Mouse (Mus musculus) hindbrain, embryonic 14.5 days (tissue): Measurements from ENCODE around the gene Ilf3. TPM values are rescaled to one million over a fixed set of nuclear protein-coding genes. Genes with fewer than 3 reads are reported as not detected.

ENCODE experiments used
- ATAC-seq: fragments of 200-750 bp; cut with Nextera tagmentation; 2 replicates; pipeline ENCODE4 v1.8.0; 2017; ENCODE audit warnings: moderate number of reproducible peaks, mild to moderate bottlenecking, moderate TSS enrichment, moderate library complexity; ENCODE audit not compliant: low FRiP score
- DNase-seq: peaks from one replicate; pipeline ENCODE4 v3.0.0-alpha.2; 2015; ENCODE audit warnings: low spot score
- H3K27ac ChIP-seq: fragments of 300-500 bp; sonication (generic); 2 replicates; pipeline ENCODE4 v1.5.1; 2014; ENCODE audit warnings: mild to moderate bottlenecking, moderate library complexity
- H3K27me3 ChIP-seq: fragments of 300-500 bp; sonication (generic); 2 replicates; pipeline ENCODE4 v1.6.1; 2014; ENCODE audit warnings: mild to moderate bottlenecking, low read length, mixed read lengths; ENCODE audit not compliant: control insufficient read depth, insufficient read depth
- H3K36me3 ChIP-seq: fragments of 300-500 bp; sonication (generic); replicated peaks from 2 replicates; pipeline ENCODE4 v1.6.1; 2014; ENCODE audit not compliant: control insufficient read depth, insufficient read depth
- H3K4me1 ChIP-seq: fragments of 300-500 bp; sonication (generic); replicated peaks from 2 replicates; pipeline ENCODE4 v1.6.1; 2014; ENCODE audit warnings: antibody characterized with exemption, low read length, mixed read lengths; ENCODE audit not compliant: control insufficient read depth, insufficient read depth
- H3K4me2 ChIP-seq: fragments of 300-500 bp; sonication (generic); replicated peaks from 2 replicates; pipeline ENCODE4 v1.6.1; 2014; ENCODE audit warnings: mild to moderate bottlenecking, moderate library complexity
- H3K4me3 ChIP-seq: fragments of 300-500 bp; sonication (generic); replicated peaks from 2 replicates; pipeline ENCODE4 v1.5.1; 2014; ENCODE audit warnings: mild to moderate bottlenecking, low read length
- H3K9ac ChIP-seq: fragments of 300-500 bp; sonication (generic); 2 replicates; pipeline ENCODE4 v1.6.1; 2014
- H3K9me3 ChIP-seq: fragments of 300-500 bp; sonication (generic); 2 replicates; pipeline ENCODE4 v1.6.1; 2016; ENCODE audit warnings: low read length; ENCODE audit not compliant: control insufficient read depth
- WGBS: fragments of 180-500 bp; shearing (Covaris S2); extraction: QIAGEN DNeasy Blood & Tissue Kit; methylation state at CpG from one replicate; pipeline ENCODE4 v1.1.7; 2014; 5-methylcytosine and 5-hydroxymethylcytosine counted together
- polyA plus RNA-seq: library from polyadenylated mRNA; unstranded; fragments of >200 nt; fragmentation: Nextera tagmentation; extraction: Ambion mirVana; gene quantifications from 2 replicates; pipeline ENCODE4 v1.2.1, GENCODE M21; 2014

Ilf3 gene
- polyA plus RNA-seq, 1 experiment from 2014 or later: 201 TPM

DNA sequence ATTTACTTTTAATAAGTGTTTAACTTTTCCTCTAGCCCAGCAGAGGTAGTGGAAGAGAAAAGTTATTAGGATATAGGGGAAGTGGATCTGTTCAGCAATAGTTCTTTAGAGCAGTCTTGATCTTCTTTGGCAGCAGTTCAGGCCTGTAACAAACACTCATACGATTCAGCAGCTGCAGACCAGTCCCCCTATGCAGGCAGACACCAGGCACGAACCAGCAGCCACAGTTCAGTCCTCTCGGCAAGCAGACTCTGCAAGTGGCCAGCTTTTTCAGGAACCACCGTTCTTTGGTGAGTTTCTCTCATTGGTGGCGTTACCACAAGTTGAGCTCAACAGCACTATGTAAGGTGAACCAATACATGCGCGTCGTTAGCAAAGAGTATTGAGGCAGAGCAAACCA lies 31.2 kb upstream of the Ilf3 start:
- no peak for DNase-seq
- Histone ChIP-seq H3K4me2 (no peak overlapping the region), H3K9me3 (no peaks in the 10 kb centered on the region), H3K27ac (no peak overlapping the region), H3K4me3 (no peak overlapping the region), H3K4me1 (no peaks in the 10 kb centered on the region), H3K9ac (no peak overlapping the region), H3K27me3 (no peaks in the 10 kb centered on the region), H3K36me3 (peaks cover 14% of the 10 kb centered on the region)
- no peak for ATAC-seq
- 84% methylated on average over 8 of the region's 8 CpGs for WGBS

DNA sequence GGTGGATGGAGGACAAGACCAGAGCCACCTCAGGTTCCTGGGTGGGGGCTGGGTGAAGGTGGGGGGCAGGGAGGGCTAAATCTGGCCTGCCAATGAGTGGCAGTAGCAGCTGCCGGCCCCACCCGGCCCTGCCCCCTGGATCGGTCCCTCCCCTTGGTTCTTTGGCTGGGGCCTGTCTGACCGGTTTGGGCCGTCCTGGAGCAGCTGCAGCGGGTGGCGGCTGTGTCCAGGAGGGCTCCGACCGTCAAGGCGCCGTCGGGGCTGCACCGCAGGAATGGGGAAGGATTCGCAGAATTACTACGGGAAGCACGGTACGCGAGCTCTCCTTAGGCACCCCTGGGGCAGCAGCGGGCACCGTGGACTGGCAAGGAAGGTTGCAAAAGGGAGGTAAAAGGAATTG lies 30.0 kb upstream of the Ilf3 start:
- DNase-seq (no peak), ATAC-seq (no peak)
- no peak overlapping the region for H3K4me2 ChIP-seq
- H3K4me1 ChIP-seq: no peaks in the 10 kb centered on the region
- no peak overlapping the region for H3K9ac ChIP-seq
- peaks cover 25% of the 10 kb centered on the region for H3K36me3 ChIP-seq
- H3K27ac ChIP-seq: no peak overlapping the region
- WGBS: 15% methylated on average over 19 of the region's 20 CpGs
- H3K9me3 ChIP-seq: no peaks in the 10 kb centered on the region
- no peak overlapping the region for H3K4me3 ChIP-seq
- H3K27me3 ChIP-seq: no peaks in the 10 kb centered on the region

DNA sequence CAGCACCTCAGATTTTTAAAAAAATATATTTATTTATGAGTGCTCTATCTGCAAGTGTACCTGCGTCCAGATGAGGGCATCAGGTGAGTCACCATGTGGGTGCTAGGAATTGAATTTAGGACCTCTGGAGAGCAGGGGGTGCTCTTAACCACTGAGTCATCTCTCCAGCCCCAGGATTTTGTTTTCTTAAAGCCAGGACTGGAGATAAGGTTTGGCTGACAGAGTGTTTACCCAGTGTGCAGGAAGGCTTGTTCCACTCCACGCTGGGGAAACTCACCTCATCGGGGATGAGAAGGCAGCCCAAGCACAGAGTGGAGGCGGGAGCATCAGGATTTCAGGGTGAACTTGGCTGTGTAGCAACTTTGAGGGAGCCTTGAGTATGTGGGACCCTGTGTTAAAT lies 27.3 kb upstream of the Ilf3 start:
- Histone ChIP-seq H3K36me3 (peaks cover 45% of the 10 kb centered on the region), H3K27ac (no peak overlapping the region), H3K9ac (no peak overlapping the region), H3K9me3 (no peaks in the 10 kb centered on the region), H3K4me3 (no peak overlapping the region), H3K4me1 (no peaks in the 10 kb centered on the region), H3K27me3 (no peaks in the 10 kb centered on the region), H3K4me2 (no peak overlapping the region)
- 86% methylated on average over 4 of the region's 4 CpGs for WGBS
- ATAC-seq (no peak), DNase-seq (no peak)

DNA sequence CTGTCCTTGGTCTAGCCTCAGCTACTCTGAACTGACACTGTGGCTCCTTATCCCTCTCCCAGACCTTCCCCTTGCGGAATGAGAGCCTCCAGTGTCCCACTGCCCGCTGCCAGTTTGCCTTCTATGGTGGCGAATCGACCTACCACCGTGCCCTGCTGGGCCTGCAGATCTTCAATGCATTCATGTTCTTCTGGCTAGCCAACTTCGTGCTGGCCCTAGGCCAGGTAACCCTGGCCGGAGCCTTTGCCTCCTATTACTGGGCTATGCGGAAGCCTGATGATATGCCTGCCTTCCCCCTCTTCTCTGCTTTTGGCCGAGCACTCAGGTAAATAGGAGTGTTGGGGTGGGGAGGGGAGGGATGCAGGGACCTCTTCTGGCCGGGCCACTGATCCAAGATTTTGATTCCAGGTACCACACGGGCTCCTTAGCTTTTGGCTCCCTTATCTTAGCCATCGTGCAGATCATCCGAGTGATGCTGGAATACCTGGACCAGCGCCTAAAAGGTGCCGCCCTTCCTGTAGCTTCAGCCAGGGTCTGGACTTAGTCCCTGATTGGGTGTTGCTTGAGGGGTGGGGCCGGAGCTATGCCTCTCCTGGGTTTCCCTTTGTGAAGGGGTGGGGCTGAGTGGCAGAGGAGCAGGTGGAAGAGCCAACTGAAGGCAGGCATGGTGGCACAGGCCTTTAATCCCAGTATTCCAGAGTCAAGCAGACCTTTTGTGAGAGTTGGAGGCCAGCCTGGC lies 20.9 kb upstream of the Ilf3 start:
- 71% methylated on average over 16 of the region's 16 CpGs for WGBS
- no peak overlapping the region for H3K4me2 ChIP-seq
- H3K9me3 ChIP-seq: no peaks in the 10 kb centered on the region
- no peak for ATAC-seq
- no peak overlapping the region for H3K9ac ChIP-seq
- peaks cover 86% of the 10 kb centered on the region for H3K36me3 ChIP-seq
- no peak overlapping the region for H3K27ac ChIP-seq
- DNase-seq: no peak
- H3K4me3 ChIP-seq: no peak overlapping the region
- no peaks in the 10 kb centered on the region for H3K4me1 ChIP-seq
- H3K27me3 ChIP-seq: no peaks in the 10 kb centered on the region

DNA sequence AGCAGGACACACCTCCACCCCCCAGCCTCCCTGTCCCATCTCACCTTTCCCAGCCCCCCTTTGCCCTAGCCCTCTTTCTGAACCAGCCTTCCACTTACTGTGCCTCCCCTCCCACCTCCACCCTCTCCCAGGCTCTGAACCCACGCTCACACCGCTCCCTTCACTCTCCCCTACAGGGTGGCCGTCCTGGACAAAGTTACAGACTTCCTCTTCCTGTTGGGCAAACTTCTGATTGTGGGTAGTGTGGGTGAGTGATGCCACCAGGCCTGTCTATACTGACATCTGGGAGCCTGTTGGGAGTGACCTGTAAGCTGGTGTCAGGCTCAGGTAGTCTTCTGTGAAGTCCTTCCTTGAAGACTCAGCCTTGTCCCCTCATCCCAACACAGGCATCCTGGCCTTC lies 19.5 kb upstream of the Ilf3 start:
- Histone ChIP-seq H3K9ac (no peak overlapping the region), H3K9me3 (no peaks in the 10 kb centered on the region), H3K27ac (no peak overlapping the region), H3K4me1 (no peaks in the 10 kb centered on the region), H3K36me3 (peaks cover 83% of the 10 kb centered on the region), H3K4me3 (no peak overlapping the region), H3K27me3 (no peaks in the 10 kb centered on the region), H3K4me2 (no peak overlapping the region)
- ATAC-seq (no peak), DNase-seq (no peak)
- 89% methylated on average over 3 of the region's 3 CpGs for WGBS

DNA sequence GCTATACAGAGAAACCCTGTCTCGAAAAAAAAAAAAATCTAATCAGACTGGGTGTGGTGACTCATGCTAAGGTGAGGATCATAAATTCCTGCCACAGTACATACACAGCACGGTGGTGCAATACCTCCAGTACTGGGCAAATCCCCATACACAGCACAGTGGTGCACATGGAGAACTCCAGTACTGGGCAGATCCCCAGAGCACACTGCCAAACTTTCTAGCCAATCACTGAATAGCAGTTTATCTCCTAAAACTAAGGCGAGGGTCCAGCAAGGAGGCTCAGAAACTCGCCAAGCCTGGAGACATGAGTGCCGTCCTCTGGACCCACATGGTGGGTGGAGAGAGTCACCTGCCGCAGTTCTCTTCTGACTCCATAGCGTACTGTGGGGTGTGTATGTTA lies 16.5 kb upstream of the Ilf3 start:
- DNase-seq: no peak
- H3K4me3 ChIP-seq: no peak overlapping the region
- no peak overlapping the region for H3K9ac ChIP-seq
- WGBS: 95% methylated on average over 7 of the region's 7 CpGs
- H3K27ac ChIP-seq: no peak overlapping the region
- H3K4me2 ChIP-seq: no peak overlapping the region
- H3K9me3 ChIP-seq: no peaks in the 10 kb centered on the region
- ATAC-seq: no peak
- no peaks in the 10 kb centered on the region for H3K4me1 ChIP-seq
- no peaks in the 10 kb centered on the region for H3K27me3 ChIP-seq
- peaks cover 87% of the 10 kb centered on the region for H3K36me3 ChIP-seq

DNA sequence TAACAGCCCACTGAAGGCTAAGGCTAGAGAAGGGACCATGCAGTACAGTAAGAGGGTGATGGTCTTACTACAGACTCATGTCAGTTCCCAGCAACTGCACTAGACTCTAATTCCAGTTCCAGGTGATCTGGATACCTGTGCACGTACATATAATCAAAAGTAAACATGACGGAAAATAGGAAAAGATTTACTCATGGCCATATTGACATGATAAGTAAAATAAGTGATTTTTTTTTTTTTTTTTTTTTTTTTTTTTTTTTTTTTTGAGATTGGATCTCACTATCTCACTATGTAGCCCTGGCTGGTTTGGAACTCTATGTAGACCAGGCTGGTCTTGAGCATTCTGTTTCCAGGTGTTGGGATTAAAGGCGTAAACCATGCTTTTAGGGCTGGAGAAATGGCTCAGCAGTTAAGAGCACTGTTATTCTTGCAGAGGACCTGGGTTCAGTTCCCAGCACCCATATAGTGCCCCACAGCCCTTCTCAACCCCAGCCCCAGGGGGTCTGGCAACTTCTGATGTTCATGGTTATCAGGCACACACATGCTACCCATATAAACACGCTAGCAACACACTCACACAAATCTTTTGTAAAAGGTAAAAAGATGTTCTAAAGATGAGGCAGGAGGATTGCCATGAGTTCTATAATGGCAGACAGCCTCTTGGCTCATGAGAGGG lies 15.8 kb upstream of the Ilf3 start:
- Histone ChIP-seq H3K9me3 (no peaks in the 10 kb centered on the region), H3K27me3 (no peaks in the 10 kb centered on the region), H3K4me1 (no peaks in the 10 kb centered on the region), H3K4me3 (no peak overlapping the region), H3K9ac (no peak overlapping the region), H3K4me2 (no peak overlapping the region), H3K27ac (no peak overlapping the region), H3K36me3 (peaks cover 83% of the 10 kb centered on the region)
- ATAC-seq (no peak), DNase-seq (no peak)
- 94% methylated on average over 4 of the region's 4 CpGs for WGBS

DNA sequence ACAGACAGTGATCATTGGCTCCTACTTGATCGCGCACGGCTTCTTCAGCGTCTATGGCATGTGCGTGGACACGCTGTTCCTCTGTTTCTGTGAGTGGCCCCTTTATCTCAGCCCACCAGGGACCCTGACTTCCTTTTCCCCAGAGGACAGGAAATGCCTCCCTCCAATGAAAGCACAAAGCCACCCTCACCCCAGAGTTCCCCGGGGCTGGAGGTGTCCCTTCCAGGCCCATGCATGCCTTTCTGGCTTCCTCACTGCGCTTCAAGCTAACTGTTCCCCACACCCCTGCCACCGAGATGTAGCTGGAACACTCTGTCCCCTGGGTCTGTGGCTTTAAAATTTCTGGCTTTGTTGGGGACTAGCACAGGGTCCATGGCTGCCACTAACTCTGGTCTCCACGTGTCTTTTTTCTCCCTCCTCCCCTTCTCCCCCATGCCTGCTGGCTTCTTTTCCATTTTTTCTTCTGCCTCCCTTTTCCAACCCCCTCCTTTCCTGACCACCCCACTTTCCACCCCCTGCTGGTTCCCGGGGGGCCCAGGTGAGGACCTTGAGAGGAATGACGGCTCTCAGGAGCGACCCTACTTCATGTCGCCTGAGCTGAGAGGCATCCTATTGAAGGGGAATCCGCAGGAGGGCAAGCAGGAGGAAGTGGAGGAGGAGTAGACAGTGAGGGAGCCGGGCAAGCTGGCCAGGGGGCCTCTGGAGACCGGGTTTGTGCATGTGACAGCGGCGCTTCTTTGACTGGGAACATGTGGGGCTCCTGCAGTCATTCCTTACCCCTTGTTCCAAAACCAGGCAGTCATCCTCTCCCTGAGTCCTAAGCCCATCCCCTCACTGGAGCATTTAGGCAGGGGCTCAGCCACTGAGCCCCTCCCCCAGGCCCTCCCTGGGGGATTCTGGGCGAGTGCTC lies 15.0 kb upstream of the Ilf3 start:
- Histone ChIP-seq H3K4me2 (no peak overlapping the region), H3K27me3 (no peaks in the 10 kb centered on the region), H3K27ac (no peak overlapping the region), H3K9me3 (no peaks in the 10 kb centered on the region), H3K36me3 (peaks cover 75% of the 10 kb centered on the region), H3K4me3 (no peak overlapping the region), H3K9ac (0 out of 2 replicates have a peak overlapping the region, but pooled peaks have one; percentile 11), H3K4me1 (no peaks in the 10 kb centered on the region)
- no peak for DNase-seq
- WGBS: 35% methylated on average over 20 of the region's 20 CpGs
- ATAC-seq: no peak

DNA sequence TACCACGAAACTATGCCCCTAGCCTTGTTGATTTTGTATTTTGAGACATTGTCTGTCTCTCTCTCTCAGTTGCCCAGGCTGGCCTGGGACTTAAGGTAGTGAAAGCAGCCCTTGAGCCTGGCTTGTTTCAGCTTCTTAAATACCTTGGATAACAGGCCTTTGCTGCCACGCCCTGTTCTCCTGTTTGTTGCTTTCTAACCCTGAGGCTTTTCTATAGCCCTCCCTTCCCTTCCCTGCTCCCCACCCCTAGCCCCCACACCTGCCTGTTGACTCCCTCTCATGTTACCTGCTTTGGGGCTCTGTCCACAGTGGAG lies 14.3 kb upstream of the Ilf3 start:
- Histone ChIP-seq H3K9me3 (no peaks in the 10 kb centered on the region), H3K4me3 (no peak overlapping the region), H3K27me3 (no peaks in the 10 kb centered on the region), H3K36me3 (peaks cover 69% of the 10 kb centered on the region), H3K4me2 (no peak overlapping the region), H3K4me1 (no peaks in the 10 kb centered on the region), H3K9ac (0 out of 2 replicates have a peak overlapping the region, but pooled peaks have one; percentile 11), H3K27ac (no peak overlapping the region)
- DNase-seq (no peak), ATAC-seq (no peak)
- WGBS: 58% methylated on average over 2 of the region's 2 CpGs
